Mouse (Mus musculus) forebrain, embryonic 12.5 days (tissue): ENCODE results near the gene Glod4. TPM values are rescaled to one million over a fixed set of nuclear protein-coding genes. Genes with fewer than 3 reads are reported as not detected.

Experiments
- ATAC-seq: fragments of 200-750 bp; cut with Nextera tagmentation; 2 replicates; pipeline ENCODE4 v1.8.0; 2017; ENCODE audit warnings: moderate TSS enrichment; ENCODE audit not compliant: low FRiP score
- H3K27ac ChIP-seq: fragments of 300-500 bp; sonication (generic); 2 replicates; pipeline ENCODE4 v1.5.1; 2016; ENCODE audit warnings: mild to moderate bottlenecking
- H3K27me3 ChIP-seq: fragments of 300-500 bp; sonication (generic); 2 replicates; pipeline ENCODE4 v1.6.1; 2016; ENCODE audit warnings: mild to moderate bottlenecking
- H3K36me3 ChIP-seq: fragments of 300-500 bp; sonication (generic); replicated peaks from 2 replicates; pipeline ENCODE4 v1.6.1; 2016; ENCODE audit warnings: mild to moderate bottlenecking
- H3K4me1 ChIP-seq: fragments of 300-500 bp; sonication (generic); 2 replicates; pipeline ENCODE4 v1.6.1; 2016
- H3K4me2 ChIP-seq: fragments of 300-500 bp; sonication (generic); 2 replicates; pipeline ENCODE4 v1.6.1; 2016; ENCODE audit warnings: mild to moderate bottlenecking, moderate library complexity
- H3K4me3 ChIP-seq: fragments of 300-500 bp; sonication (generic); replicated peaks from 2 replicates; pipeline ENCODE4 v1.5.1; 2016; ENCODE audit warnings: mild to moderate bottlenecking
- H3K9ac ChIP-seq: fragments of 300-500 bp; sonication (generic); 2 replicates; pipeline ENCODE4 v1.6.1; 2016; ENCODE audit warnings: mild to moderate bottlenecking
- H3K9me3 ChIP-seq: fragments of 300-500 bp; sonication (generic); 2 replicates; pipeline ENCODE4 v1.6.1; 2016
- WGBS: fragments of 180-500 bp; shearing (Covaris S2); methylation state at CpG from one replicate; pipeline ENCODE4 v1.1.7; 2016; 5-methylcytosine and 5-hydroxymethylcytosine counted together
- polyA plus RNA-seq: library from polyadenylated mRNA; unstranded; fragments of >200 nt; fragmentation: Nextera tagmentation; extraction: Ambion mirVana; gene quantifications from 2 replicates; pipeline ENCODE4 v1.2.1, GENCODE M21; 2016

The Glod4 gene
- polyA plus RNA-seq, 1 experiment from 2014 or later, result 125 TPM

GRCm38 (mm10) chr11:76183745-76184144, 59.8 kb downstream of the Glod4 start:
- no peaks in the 10 kb centered on the region for H3K27me3 ChIP-seq
- H3K9ac ChIP-seq, result no peak overlapping the region
- WGBS, result 86% methylated on average over 4 of the region's 4 CpGs
- H3K27ac ChIP-seq, result no peak overlapping the region
- H3K36me3 ChIP-seq, result no peaks in the 10 kb centered on the region
- H3K4me2 ChIP-seq, result no peak overlapping the region
- H3K4me3 ChIP-seq, result no peak overlapping the region
- H3K9me3 ChIP-seq, result no peaks in the 10 kb centered on the region
- no peak for ATAC-seq
- peaks cover 7% of the 10 kb centered on the region for H3K4me1 ChIP-seq

- no peak overlapping the region for H3K27ac ChIP-seq
- no peak for ATAC-seq
- H3K9me3 ChIP-seq, result no peaks in the 10 kb centered on the region
- WGBS, result 22% methylated on average over 7 of the region's 7 CpGs
- H3K36me3 ChIP-seq, result 0 out of 2 replicates have a peak, but pooled peaks cover 5% of the 10 kb centered on the region
- H3K9ac ChIP-seq, result peak overlapping the region; percentile 74
- peak overlapping the region; percentile 95 for H3K4me2 ChIP-seq
- peaks cover 14% of the 10 kb centered on the region for H3K4me1 ChIP-seq
- H3K27me3 ChIP-seq, result no peaks in the 10 kb centered on the region
- peak overlapping the region; percentile 89 for H3K4me3 ChIP-seq
Measured at GRCm38 (mm10) chr11:76180146-76180540, 63.4 kb downstream of the Glod4 start.

- Histone ChIP-seq H3K27ac (peak within 1 kb of the TSS; percentile 77), H3K36me3 (0 out of 2 replicates have a peak, but pooled peaks cover 5% of the 10 kb centered on the region), H3K9me3 (no peaks in the 10 kb centered on the region), H3K4me2 (peak within 1 kb of the TSS; percentile 95), H3K27me3 (no peaks in the 10 kb centered on the region), H3K4me3 (peak within 1 kb of the TSS; percentile 89), H3K9ac (peak within 1 kb of the TSS; percentile 74), H3K4me1 (peaks cover 14% of the 10 kb centered on the region)
- ATAC-seq, result peak; percentile 92
- WGBS, result under 1% methylated on average over 37 of the region's 37 CpGs
Measured at GRCm38 (mm10) chr11:76179495-76180145, 63.9 kb downstream of the Glod4 start, which contains the start of the genes Vps53 and Fam57a. Vps53 (minus strand) TSS chr11:76179647. Fam57a (plus strand) TSS chr11:76179671.

- 3% methylated on average over 28 of the region's 28 CpGs for WGBS
- Histone ChIP-seq H3K9me3 (no peaks in the 10 kb centered on the region), H3K27me3 (no peaks in the 10 kb centered on the region), H3K36me3 (peaks cover 7% of the 10 kb centered on the region), H3K4me3 (peak overlapping the region; percentile 89), H3K4me1 (peaks cover 14% of the 10 kb centered on the region), H3K9ac (peak overlapping the region; percentile 74), H3K27ac (peak overlapping the region; percentile 77), H3K4me2 (peak overlapping the region; percentile 95)
- ATAC-seq, result peak; percentile 86
Measured at GRCm38 (mm10) chr11:76178726-76179494, 64.6 kb downstream of the Glod4 start.

- H3K4me3 ChIP-seq, result no peak overlapping the region
- WGBS, result 72% methylated on average over 5 of the region's 5 CpGs
- H3K4me1 ChIP-seq, result peaks cover 4% of the 10 kb centered on the region; the same call in 1 of the 2 replicates
- H3K9me3 ChIP-seq, result no peaks in the 10 kb centered on the region
- peaks cover 20% of the 10 kb centered on the region for H3K36me3 ChIP-seq
- H3K9ac ChIP-seq, result no peak overlapping the region
- H3K27ac ChIP-seq, result no peak overlapping the region
- no peaks in the 10 kb centered on the region for H3K27me3 ChIP-seq
- no peak overlapping the region for H3K4me2 ChIP-seq
- peak; percentile 58; the same call in 1 of the 2 replicates for ATAC-seq
Measured at GRCm38 (mm10) chr11:76170207-76170606, 73.3 kb downstream of the Glod4 start.

GRCm38 (mm10) chr11:76168976-76169375, 74.5 kb downstream of the Glod4 start:
- no peak overlapping the region for H3K9ac ChIP-seq
- no peaks in the 10 kb centered on the region for H3K27me3 ChIP-seq
- no peak overlapping the region for H3K4me2 ChIP-seq
- no peaks in the 10 kb centered on the region for H3K9me3 ChIP-seq
- WGBS, result 87% methylated on average over 3 of the region's 3 CpGs
- H3K4me3 ChIP-seq, result no peak overlapping the region
- H3K4me1 ChIP-seq, result peaks cover 4% of the 10 kb centered on the region; the same call in 1 of the 2 replicates
- no peak overlapping the region for H3K27ac ChIP-seq
- ATAC-seq, result no peak
- peaks cover 20% of the 10 kb centered on the region for H3K36me3 ChIP-seq

GRCm38 (mm10) chr11:76167079-76167765, 76.3 kb downstream of the Glod4 start:
- 40% methylated on average over 5 of the region's 5 CpGs for WGBS
- Histone ChIP-seq H3K4me1 (peaks cover 4% of the 10 kb centered on the region; the same call in 1 of the 2 replicates), H3K4me3 (no peak overlapping the region), H3K36me3 (peaks cover 20% of the 10 kb centered on the region), H3K27me3 (no peaks in the 10 kb centered on the region), H3K4me2 (no peak overlapping the region), H3K9ac (no peak overlapping the region), H3K27ac (no peak overlapping the region), H3K9me3 (no peaks in the 10 kb centered on the region)
- no peak for ATAC-seq

- H3K4me1 ChIP-seq, result peaks cover 4% of the 10 kb centered on the region; the same call in 1 of the 2 replicates
Measured at GRCm38 (mm10) chr11:76166657-76167056, 76.9 kb downstream of the Glod4 start.

GRCm38 (mm10) chr11:76160251-76160650, 83.3 kb downstream of the Glod4 start:
- Histone ChIP-seq H3K9me3 (no peaks in the 10 kb centered on the region), H3K4me1 (no peaks in the 10 kb centered on the region), H3K4me2 (no peak overlapping the region), H3K27ac (no peak overlapping the region), H3K36me3 (peaks cover 28% of the 10 kb centered on the region; the same call in 1 of the 2 replicates), H3K4me3 (no peak overlapping the region), H3K27me3 (no peaks in the 10 kb centered on the region), H3K9ac (no peak overlapping the region)
- 62% methylated on average over 6 of the region's 6 CpGs for WGBS
- ATAC-seq, result no peak

More at GRCm38 (mm10) chr11:76166657-76167056, 76.9 kb downstream of the Glod4 start:
- ATAC-seq, result no peak
- 93% methylated on average over 4 of the region's 4 CpGs for WGBS
- peaks cover 16% of the 10 kb centered on the region; the same call in 1 of the 2 replicates for H3K36me3 ChIP-seq
- no peak overlapping the region for H3K4me2 ChIP-seq
- no peak overlapping the region for H3K27ac ChIP-seq
- no peak overlapping the region for H3K4me3 ChIP-seq
- no peaks in the 10 kb centered on the region for H3K27me3 ChIP-seq
- H3K9me3 ChIP-seq, result no peaks in the 10 kb centered on the region
- H3K9ac ChIP-seq, result no peak overlapping the region

- Histone ChIP-seq H3K36me3 (peaks cover 29% of the 10 kb centered on the region), H3K4me1 (no peaks in the 10 kb centered on the region), H3K4me2 (no peak overlapping the region), H3K9ac (no peak overlapping the region), H3K27me3 (no peaks in the 10 kb centered on the region), H3K4me3 (no peak overlapping the region), H3K9me3 (no peaks in the 10 kb centered on the region), H3K27ac (no peak overlapping the region)
- no peak for ATAC-seq
- 82% methylated on average over 2 of the region's 2 CpGs for WGBS
Measured at GRCm38 (mm10) chr11:76158375-76158774, 85.2 kb downstream of the Glod4 start.

- WGBS, result 93% methylated on average over 2 of the region's 2 CpGs
- Histone ChIP-seq H3K27me3 (no peaks in the 10 kb centered on the region), H3K36me3 (peaks cover 14% of the 10 kb centered on the region), H3K9ac (no peak overlapping the region), H3K27ac (no peak overlapping the region), H3K9me3 (no peaks in the 10 kb centered on the region), H3K4me2 (no peak overlapping the region), H3K4me1 (no peaks in the 10 kb centered on the region), H3K4me3 (no peak overlapping the region)
- no peak for ATAC-seq
Measured at GRCm38 (mm10) chr11:76154861-76155260, 88.7 kb downstream of the Glod4 start.

GRCm38 (mm10) chr11:76154200-76154599, 89.3 kb downstream of the Glod4 start:
- H3K4me1 ChIP-seq, result no peaks in the 10 kb centered on the region
- ATAC-seq, result no peak
- H3K9ac ChIP-seq, result no peak overlapping the region
- H3K4me2 ChIP-seq, result no peak overlapping the region
- 95% methylated on average over 2 of the region's 2 CpGs for WGBS
- no peaks in the 10 kb centered on the region for H3K9me3 ChIP-seq
- H3K27me3 ChIP-seq, result no peaks in the 10 kb centered on the region
- no peak overlapping the region for H3K4me3 ChIP-seq
- peaks cover 11% of the 10 kb centered on the region for H3K36me3 ChIP-seq
- no peak overlapping the region for H3K27ac ChIP-seq
